Mouse (Mus musculus) layer of hippocampus, adult 18-20 months (tissue): ENCODE results near the gene Olfr338. TPM values are rescaled to one million over a fixed set of nuclear protein-coding genes. Genes with fewer than 3 reads are reported as not detected.
"Not testable (repeated sequence)": the region's sequence is repeated elsewhere in the genome, so short reads cannot be mapped to it uniquely, and the experiment has no call there.

ENCODE experiments used
- DNase-seq, 2 experiments: peaks; one replicate each; pipeline ENCODE4 v3.0.0; 2022; ENCODE audit warnings: low spot score in 2 of 2
- long read RNA-seq: library from polyadenylated mRNA; stranded (forward); transcript quantifications from one replicate; pipeline ENCODE4 v2.0.0, GENCODE M21; 2021
- total RNA-seq, 2 experiments: library from RNA; stranded (reverse); gene quantifications; 2 replicates each; pipeline ENCODE4 v1.2.3; 2021

Gene Olfr338
- not detected for total RNA-seq
- long read RNA-seq, result 0 reads

GRCm38 (mm10) chr2:36373219-36373618, at the start of gene Olfr338:
Gene Olfr338 (plus strand): TSS chr2:36373519.
- DNase-seq, result no peak

- not testable (repeated sequence) for DNase-seq
Observed at GRCm38 (mm10) chr2:36415174-36415573, 41.9 kb downstream of the Olfr338 start.

- not testable (repeated sequence) for DNase-seq
Observed at GRCm38 (mm10) chr2:36415591-36415990, 42.3 kb downstream of the Olfr338 start.

- no peak for DNase-seq
Observed at GRCm38 (mm10) chr2:36418647-36419046, 45.3 kb downstream of the Olfr338 start, which contains the start of gene Olfr339. Gene Olfr339 (plus strand): TSS chr2:36418947.

Other genes starting within 250 kb of the Olfr338 start
- gene Mrrf, start 237.1 kb upstream of the Olfr338 start, total RNA-seq, result 10 to 100 TPM; 17.0 to 20.2 TPM
- 10 to 100 TPM; 46.6 to 50.5 TPM for gene Rbm18, start 236.7 kb upstream of the Olfr338 start, total RNA-seq
- 10 to 100 TPM; 17.9 to 18.0 TPM for gene Ptgs1, start 143.1 kb upstream of the Olfr338 start, total RNA-seq
- gene Olfr339, start 45.4 kb downstream of the Olfr338 start, total RNA-seq, result not detected
- gene Olfr340, start 79.1 kb downstream of the Olfr338 start, total RNA-seq, result not detected
- not detected for gene Olfr341, start 108.9 kb downstream of the Olfr338 start, total RNA-seq
- not detected for gene Olfr342, start 151.5 kb downstream of the Olfr338 start, total RNA-seq
- not detected for gene Olfr344, start 193.1 kb downstream of the Olfr338 start, total RNA-seq